Mouse (Mus musculus): ENCODE measurements around the gene Otud5.
"Not testable (repeated sequence)": the region's sequence is repeated elsewhere in the genome, so short reads cannot be mapped to it uniquely, and the experiment has no call there.

Otud5 gene

GRCm38 (mm10) chrX:7883841-7884567 lies 42.8 kb downstream of the Otud5 start, which contains the start of gene Slc35a2:
Gene Slc35a2 (plus strand): TSS chrX:7884028.
- DNase-seq: peak; percentile 82

GRCm38 (mm10) chrX:7898211-7898610 lies 57.0 kb downstream of the Otud5 start:
- peak; percentile 31 for DNase-seq

- peak; percentile 90 for DNase-seq
These were observed 58.0 kb downstream of the Otud5 start, which contains the start of the genes Pqbp1 and Timm17b for GRCm38 (mm10) chrX:7898880-7899874. Gene Pqbp1 (minus strand): TSS chrX:7899269. Gene Timm17b (plus strand): TSS chrX:7899357.

- DNase-seq: no peak
These were observed 63.3 kb downstream of the Otud5 start for GRCm38 (mm10) chrX:7904441-7904840.

- no peak for DNase-seq
These were observed 66.6 kb downstream of the Otud5 start, which contains the start of gene Gm10491 for GRCm38 (mm10) chrX:7907735-7908134. Gene Gm10491 (minus strand): TSS chrX:7907835.

GRCm38 (mm10) chrX:7909242-7909641 lies 68.1 kb downstream of the Otud5 start, which contains the start of gene Gm10490:
Gene Gm10490 (plus strand): TSS chrX:7909542.
- not testable (repeated sequence) for DNase-seq

- DNase-seq: no peak
These were observed 69.3 kb downstream of the Otud5 start for GRCm38 (mm10) chrX:7910473-7910872.

GRCm38 (mm10) chrX:7915669-7916068 lies 74.5 kb downstream of the Otud5 start:
- DNase-seq: not testable (repeated sequence)

- not testable (repeated sequence) for DNase-seq
These were observed 76.8 kb downstream of the Otud5 start for GRCm38 (mm10) chrX:7917960-7918359.

GRCm38 (mm10) chrX:7919601-7920383 lies 78.6 kb downstream of the Otud5 start, which contains the start of gene Pcsk1n:
Gene Pcsk1n (plus strand): TSS chrX:7919822.
- no peak for DNase-seq

- no peak for DNase-seq
These were observed 80.9 kb downstream of the Otud5 start for GRCm38 (mm10) chrX:7922032-7922431.
